Mouse (Mus musculus) ovary, postnatal 36 days (tissue): Measurements from ENCODE around the gene Gphn.

ENCODE experiments used
- DNase-seq: peaks from one replicate; pipeline ENCODE4 v3.0.0; 2022; ENCODE audit warnings: low spot score, mixed read lengths

The Gphn gene

DNA sequence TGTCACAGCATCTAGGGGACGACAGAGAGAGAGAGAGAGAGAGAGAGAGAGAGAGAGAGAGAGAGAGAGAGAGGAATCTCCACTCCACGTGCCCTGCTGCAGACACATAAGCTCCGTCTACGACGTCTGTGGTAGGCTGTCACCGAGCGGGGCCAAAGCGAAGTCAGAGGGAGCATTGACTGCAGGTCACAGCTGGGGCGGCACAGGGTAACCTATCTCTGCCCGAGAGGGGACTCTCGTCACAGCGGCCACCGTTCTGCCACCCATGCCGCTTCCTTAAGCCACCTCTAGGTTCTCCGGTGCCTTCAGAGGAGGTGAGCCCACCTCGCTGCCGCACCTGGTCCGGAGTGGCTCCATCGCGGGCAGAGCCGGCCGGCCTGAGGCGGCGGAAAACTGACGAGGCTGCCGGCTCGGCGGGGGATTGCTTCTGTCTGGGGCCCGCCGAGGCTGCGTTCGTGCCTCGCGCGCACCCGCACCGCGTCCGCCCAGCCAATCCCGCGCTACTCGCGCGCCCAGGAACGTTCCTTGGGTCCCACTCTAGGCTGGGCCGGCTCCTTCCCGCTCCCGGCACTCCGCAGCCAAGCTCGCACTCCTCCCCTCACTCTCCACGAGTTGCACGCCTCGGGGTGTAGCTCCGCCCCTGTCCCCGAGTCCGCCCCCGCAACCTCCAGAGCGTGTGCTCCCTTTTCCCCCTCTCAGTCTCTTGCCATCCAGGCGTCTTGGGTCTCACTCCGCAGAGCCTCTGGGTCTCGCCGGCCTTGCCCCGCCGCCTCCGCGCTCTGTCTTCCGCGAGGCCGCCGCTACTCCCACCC is at the start of gene Gphn:
Gphn (plus strand) TSS at position 673 of the 812 bp plus-strand sequence.
- peak; percentile 89 for DNase-seq

DNA sequence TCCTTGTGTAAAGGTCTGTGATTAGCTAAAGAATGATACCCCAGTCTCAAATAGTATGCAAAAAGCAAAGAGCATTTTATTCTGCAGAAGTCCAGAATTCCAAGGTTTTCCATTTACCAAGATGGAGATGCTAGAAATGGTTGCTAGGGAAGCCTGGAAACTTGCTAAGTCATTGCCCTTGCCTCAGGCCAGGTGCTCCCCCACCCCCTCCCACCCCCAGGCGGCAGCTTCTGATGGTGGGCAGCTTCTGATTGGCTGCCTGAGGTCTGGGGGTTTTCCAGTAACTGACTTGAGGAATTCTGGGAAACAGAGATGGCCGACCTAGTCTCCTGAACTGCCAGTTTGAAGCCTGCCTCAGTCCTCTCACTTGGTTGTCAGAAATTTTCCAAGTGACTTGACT is 44.7 kb upstream of the Gphn start:
- no peak for DNase-seq

DNA sequence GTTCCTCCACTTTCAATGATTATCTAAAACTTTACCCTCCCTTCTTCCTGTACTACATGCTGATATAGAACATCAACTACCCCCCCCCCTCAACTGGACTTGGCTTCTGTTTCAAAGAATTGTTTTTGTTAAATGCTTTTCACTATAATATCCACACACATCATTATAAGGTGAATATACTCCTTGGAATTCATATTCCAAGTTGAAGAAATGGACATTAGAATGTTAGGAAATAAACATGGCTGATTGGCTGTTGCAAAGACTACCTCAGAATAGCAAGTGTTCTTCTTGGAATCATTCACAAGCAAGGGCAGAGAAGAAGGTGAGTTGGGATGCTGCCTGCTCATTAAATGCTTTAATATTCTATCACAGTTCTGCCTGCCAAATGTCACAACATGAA is 32.2 kb upstream of the Gphn start, which contains the start of gene Gm6657:
Gm6657 (plus strand) TSS at position 301 of the 400 bp plus-strand sequence.
- DNase-seq: no peak

DNA sequence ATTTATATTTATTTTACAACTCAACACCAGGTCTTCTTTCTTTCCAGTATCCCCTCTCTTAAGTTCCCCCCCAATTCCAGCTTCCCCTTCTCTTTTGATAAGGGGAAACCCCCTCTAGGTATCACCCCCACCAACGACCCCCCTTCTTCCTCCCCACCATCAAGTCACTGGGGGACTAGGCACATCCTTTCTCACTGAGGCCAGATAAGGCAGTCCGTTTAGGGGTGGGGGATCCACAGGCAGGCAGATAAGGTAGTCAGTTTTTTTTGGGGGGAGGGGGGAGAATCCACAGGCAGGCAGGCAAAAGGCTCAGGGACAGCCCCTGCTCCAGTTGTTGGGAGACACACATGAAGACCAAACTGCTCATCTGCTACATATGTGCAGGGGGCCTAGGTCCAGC is 30.8 kb upstream of the Gphn start:
- no peak for DNase-seq

DNA sequence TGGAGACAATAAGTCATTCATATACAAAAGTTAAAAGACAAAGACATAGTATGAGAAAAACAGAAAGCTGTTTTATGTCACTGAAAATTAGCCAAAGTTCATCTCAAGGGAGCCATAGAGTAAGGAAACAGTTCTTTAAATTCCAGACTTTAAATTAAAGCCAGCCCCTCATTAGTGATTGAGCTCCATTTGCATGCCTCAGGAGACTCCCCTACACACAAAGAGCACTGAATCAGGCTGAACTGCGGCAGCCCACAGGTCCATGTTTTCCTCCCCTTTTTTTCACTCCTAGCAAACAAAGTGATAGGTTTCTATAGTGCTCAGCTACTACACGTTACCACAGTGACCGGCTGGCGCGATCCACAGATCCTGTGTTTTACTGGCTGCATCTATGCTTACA is 22.5 kb upstream of the Gphn start:
- DNase-seq: no peak

DNA sequence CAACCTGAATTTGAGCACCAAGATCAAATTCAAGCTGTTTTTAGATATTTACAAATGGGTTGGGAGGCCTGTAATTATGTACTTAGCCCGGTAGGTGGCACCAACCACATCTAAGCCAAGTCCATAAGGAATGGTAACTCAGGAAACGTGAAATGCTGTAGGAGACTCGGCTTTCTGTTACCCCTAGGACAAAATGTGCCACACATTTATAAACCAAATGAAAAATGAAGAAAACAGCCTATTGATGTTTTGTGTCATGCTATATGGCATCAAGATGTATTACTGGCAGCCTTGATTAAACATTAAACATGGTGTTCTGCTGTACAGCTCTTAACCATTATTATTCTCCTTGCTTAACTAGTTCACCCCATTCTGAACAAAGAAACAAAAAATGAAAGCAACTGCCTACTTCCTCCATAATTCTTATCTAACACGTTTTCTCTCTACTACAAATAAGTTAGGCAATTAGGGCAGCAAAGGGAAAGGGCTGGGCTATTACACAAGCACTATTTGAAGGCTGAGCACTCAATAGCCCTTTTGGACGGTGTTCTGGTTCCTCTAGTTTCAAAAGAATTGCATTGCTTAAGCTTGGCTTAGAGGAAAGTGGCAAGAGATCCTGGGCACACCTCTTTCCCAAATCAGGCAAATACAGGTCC is 20.1 kb upstream of the Gphn start:
- DNase-seq: peak; percentile 34

DNA sequence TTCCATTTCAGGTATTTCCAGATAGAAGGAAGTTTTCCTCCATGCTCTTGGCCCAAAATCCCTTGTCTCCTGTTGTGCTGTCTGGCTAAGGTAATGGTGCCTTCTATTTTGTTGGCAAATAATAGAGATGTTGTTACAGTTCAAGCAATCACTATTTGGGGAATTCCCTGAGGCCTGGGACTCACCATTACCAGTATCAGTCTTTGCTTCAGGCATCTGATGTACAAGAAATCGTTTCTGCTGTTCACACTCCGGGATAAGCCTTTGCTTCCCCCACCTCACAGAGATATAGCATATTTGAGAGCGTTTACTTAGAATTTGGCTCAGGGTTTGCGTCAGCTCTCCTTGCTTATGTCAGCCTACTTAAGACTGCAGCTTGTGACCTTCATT is 19.6 kb upstream of the Gphn start:
- DNase-seq: no peak

DNA sequence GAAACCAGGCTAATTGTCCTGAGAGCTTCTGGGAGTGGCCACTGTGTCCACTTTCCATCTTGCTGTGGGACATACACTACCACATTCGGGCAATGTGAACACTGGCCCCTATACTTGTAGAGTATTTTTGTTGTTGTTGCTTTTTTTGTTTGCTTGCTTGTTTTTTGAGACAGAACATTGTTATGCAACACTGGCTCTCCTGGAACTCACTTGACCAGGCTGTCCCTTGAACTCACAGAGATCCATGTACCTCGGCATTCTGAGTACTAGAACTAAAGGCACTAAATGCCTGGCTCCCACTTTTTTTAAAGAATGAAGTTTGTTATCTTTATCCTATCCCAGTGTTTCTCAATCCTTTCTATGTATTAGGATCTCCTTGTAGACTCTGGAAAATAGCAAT is 16.3 kb upstream of the Gphn start:
- no peak for DNase-seq

DNA sequence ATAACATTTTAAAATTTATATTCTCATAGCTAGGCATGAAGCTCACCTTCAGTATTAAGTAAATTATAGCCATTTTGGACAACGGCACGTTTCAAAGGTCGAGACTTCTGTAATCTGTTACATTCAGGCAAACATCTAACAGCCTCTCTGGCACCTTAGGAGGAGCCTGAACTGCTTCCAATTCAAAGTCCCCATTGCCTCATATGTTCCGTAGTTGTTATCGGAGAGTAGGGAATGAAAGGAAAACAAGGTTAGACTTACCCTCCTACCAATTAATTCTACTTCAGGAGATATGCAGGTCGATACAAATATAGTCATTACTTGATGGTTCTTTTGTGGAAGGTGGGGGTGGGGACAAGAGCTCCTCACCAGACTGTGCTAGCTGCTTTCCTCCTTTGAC is 10.7 kb upstream of the Gphn start:
- DNase-seq: no peak

DNA sequence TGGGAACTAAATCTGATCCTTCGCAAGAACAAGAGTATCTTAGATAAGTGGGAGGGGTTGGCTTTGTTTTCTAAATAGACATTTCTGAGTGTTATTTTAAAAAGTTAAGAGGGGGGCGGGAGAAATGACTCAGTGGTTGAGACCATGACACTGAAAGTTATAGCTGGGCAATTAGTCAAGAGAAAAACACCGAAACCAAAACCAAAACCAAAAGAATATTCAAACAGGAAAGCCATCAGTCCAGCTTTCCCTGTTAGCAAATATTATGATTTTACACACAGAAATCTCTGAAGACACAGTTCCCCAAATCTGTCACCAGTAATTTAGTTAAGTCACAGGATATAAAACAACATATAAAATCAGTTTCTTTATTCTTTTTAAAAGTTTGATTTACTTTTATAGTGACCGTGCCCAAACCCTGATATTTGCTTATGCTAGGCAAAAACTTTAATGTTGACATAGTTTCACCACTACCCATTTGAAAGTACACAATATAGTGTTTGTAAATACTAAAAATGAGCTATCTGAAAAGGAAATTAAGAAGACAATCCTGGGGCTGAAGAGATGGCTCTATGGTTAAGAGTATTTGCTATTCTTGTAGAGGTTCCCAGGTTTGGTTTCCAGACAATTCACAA is 6.9 kb upstream of the Gphn start:
- no peak for DNase-seq

DNA sequence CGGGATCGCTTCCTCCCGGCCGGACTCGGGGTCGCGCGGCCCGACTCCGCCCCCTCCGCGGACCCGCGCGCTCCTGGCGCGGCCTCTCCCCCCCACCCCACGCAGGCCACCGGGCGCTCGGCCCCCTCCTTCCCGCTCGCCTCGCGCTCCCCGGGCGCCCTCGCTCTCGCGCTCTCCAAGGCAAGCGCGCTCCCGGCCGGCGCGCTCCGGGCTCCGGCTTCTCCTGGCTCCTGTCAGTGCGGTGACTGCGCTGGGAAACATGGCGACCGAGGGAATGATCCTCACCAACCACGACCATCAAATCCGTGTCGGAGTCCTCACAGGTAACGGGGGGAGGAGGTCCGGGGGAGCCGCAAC is 318 bp downstream of the Gphn start:
- peak; percentile 87 for DNase-seq

DNA sequence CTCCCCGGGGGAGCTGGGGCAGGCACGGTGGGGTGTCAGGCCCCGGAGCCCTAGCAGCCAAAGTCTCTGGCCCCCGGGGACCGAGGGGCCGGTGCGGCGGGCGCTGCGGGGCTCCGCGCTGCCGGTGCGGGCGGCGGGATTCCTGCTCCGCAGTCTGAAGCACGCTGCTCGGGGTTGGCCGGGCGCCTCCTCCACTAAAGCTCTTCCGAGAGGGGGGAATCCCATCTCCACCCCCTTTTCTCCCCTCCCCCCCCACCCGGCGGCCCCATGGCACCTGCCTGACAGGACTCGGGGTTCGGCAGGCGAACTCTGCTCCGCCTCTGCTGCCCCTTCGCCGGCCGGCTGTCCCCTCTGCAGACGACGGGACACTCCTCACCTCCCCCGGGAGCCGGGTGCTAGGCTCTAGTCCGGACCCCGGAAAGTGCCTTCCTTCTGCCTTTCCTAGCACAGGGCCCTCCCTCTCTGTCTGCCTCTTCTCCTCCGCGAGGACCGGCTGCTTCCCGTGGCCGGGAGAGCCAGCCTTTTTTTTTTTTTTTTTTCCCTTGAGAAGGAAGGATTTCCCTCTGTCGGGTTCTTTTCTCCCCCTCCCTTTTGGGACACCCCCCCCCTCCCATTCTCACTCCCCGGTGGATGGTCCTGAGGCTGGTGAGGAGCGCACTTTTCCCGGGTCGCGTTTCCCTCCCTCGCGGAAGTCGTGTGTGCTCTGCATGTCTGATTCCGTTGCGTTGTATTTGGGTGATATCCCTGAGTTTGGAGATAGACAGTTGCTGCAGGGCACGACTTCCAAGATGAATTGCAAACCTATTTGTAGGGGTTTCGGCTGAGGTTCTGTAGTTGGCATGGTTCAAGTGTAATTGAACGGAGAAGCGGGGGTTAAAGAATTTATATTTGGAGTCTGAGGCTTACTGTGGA is 1.1 kb downstream of the Gphn start:
- DNase-seq: peak; percentile 46

DNA sequence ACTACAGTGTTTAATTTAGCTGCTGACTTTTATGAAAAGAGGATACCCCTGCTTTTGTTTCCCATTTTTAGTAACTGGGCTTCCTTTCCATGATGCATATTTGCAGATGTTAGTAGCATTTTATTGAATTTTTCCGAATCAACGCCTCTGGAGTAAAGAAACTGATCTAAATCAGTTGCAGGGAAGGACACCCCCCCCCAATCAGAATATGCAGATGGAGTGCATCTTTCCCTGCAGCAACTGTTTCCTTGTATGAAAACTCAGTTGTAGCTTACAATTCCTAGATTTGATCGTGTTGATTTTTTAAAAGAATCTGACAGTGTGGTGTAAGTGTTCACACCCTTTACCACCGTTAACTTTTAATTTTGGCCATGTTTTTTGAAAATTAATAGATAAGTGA is 2.0 kb downstream of the Gphn start:
- DNase-seq: no peak

DNA sequence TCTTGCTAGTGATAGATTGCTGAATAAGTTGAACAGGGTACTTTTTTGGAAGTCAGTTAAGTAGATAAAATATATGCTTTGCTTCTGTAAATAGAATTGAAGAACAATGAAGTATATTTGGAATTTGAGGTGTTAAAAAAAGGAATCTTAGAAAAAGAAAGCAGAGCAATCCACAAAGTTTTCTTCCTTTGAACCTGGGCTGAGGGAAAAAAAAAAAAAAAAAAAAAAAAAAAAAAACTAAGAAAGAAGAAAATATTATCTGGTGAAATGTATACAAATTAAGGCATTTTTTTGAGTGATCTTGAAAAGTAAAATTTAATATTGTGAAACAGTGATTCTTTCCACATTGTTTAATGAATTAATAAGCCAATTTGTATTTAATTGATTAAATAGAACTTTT is 6.4 kb downstream of the Gphn start:
- DNase-seq: no peak

DNA sequence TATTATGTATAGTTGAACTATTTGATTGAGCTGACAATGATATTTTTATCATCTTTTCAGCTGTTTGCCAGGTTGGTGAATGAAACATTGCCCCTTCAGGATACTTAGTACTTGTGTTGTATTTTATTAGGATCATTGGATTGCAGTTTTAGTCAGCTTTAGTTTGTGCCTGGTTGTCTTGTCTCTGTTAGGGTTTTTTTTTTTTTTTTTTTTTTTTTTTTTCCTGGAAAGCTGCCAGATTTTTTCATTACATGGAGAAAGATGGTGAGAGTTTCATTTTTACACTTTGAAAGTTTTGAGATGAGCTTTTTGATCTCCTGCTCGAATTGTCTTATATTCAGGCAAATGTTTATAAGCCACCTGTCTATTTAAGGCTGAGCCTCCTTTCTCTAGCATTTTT is 22.2 kb downstream of the Gphn start:
- DNase-seq: no peak

DNA sequence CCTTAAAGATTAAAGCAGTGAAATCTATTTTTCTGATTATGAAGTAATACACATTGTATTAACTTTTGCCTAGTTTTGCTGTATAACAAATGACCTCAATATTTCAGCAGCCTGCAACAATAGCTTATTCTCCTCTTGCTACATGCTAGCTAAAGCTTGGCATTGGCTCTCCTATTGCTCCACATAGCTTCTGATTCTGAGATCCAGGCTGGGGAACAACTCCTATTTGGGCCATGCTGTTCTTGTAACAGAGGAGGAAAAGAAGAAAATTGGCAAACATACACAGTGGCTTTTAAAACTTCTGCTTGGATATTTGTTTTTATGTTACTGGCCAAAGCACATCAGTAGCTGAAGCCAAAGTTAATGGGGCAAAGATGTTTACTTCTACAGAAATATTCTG is 23.0 kb downstream of the Gphn start:
- no peak for DNase-seq

DNA sequence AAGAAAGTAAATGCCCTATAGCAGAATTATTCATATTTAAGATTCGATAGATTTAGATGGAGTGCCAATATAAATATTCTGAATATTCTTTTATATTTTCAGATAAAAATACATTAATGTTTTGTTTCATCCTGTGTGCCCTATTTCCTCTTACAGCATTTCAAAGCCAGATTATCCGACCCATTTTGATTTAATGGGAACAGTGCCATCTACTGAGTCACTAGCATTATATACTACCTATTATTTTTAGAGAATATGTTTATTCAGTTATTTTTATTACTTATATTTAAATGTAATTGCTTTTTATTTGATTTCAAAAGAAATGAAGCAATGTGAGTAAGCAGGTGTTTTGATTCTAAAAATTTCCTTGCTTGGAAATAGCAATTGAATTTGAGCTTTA is 51.2 kb downstream of the Gphn start:
- no peak for DNase-seq

DNA sequence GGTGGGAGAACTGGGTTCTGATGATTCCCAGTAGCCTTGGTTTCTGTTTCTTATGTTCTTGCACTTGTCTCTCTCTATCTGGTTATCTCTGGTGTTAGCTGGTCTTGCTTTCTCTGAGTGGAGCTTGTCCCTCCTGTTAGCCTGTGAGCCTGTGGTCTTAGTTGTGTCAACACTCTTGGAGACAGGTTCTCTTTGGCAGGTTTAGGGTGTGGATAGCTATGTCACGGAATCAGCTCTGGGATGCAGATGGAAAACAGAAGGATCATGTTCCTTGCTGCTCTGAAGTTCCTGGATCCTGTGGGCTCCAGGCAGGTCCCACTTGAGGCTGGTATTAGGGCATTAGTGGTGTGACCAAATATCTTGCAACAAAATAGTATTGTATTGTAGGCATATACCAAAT is 64.2 kb downstream of the Gphn start:
- no peak for DNase-seq

DNA sequence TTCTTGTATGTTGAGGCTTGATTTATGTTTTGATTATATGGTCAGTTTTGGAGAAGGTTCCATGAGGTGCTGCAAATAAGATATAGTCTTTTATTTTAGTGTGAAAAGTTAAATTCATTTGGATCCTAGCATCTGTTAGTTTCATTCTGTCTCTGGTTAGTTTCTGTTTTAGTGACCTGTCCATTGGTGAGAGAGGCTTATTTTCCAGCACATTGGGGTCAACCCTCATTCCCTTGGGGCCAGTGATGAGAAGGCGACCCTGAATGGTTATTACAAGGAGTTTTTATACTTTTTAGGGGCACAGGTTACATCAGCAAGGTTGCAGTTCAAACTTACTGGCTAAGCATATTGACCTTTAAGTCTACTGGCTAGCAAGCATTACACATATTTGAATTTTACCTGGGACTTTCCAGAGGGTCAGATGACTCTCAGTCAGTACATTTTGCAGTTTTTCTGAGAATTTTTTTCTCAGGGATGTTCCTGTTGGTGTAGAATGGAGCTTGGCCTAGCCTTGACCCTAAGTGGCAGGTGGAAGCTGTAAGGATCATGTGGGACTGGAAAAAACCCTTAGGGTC is 72.7 kb downstream of the Gphn start:
- no peak for DNase-seq

DNA sequence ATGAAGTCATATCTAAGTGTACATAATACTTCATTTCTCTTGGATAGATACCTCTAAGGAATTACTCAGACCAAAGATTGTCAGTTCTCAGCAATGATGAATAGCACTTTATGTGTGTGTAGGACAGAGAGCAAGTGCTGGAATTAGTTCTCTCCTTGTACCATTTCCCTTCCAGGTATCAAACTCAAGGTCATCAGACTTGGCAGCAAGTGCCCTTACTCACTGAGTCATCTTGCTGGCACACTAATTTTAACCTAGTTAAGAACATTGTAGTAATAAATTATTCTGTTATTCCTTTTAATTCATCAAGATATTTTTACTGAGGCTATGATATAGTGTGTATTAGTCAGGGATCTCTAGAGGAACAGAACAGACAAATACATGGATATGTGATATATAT is 88.9 kb downstream of the Gphn start:
- DNase-seq: no peak

DNA sequence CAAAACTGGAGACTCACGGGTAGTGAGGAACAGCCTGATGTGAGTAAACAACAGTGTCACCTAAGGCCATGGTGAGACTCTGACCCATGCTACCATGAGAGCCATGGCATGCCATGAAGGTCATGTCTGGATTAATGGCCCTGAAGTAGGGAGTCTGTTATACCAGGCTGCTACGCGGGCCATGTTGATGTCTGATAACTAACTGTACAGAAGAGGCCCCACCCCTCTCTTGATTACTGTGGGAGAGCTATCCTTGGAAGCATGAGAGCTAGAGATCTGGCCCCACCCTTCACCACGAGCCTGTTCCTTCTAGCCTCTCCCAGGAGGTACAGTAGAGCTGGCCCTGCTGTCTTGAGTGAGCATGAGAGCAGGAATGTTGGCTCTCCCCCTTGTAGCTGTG is 101.8 kb downstream of the Gphn start:
- no peak for DNase-seq

DNA sequence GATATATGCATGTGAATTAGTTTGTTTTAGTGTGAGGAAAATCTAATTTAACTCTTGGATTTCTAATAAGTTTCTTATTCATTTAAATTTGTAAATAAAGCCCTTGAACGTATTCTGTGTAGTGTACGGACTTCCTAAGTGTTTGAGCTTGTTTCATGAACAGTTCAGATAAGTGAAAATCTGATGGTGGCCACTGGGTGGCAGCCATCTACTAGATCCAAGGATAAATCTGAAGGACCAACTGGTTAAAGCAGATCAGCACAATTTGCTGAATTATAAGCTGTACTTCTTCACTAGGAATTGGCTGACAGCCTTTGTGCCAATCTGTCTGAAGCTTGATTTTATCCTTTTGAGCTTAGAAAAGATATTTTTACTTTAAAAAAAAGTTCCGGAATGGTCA is 105.9 kb downstream of the Gphn start:
- DNase-seq: peak; percentile 48
